Mouse (Mus musculus) sigmoid colon, adult 10 weeks (tissue): Measurements from ENCODE around the gene Hnrnpf. TPM values are rescaled to one million over a fixed set of nuclear protein-coding genes. Genes with fewer than 3 reads are reported as not detected.

ENCODE experiments used
- polyA plus RNA-seq: library from polyadenylated mRNA; stranded (reverse); fragments of 350-450 nt; fragmentation: Illumina TruSeq; extraction: RNeasy Lipid Tissue Mini Kit (QIAGEN cat#74804); gene quantifications from one replicate; pipeline ENCODE4 v1.2.3, GENCODE M21; 2014; ENCODE audit warnings: low read depth, low replicate concordance

Hnrnpf gene
- polyA plus RNA-seq: 622 TPM

DNA sequence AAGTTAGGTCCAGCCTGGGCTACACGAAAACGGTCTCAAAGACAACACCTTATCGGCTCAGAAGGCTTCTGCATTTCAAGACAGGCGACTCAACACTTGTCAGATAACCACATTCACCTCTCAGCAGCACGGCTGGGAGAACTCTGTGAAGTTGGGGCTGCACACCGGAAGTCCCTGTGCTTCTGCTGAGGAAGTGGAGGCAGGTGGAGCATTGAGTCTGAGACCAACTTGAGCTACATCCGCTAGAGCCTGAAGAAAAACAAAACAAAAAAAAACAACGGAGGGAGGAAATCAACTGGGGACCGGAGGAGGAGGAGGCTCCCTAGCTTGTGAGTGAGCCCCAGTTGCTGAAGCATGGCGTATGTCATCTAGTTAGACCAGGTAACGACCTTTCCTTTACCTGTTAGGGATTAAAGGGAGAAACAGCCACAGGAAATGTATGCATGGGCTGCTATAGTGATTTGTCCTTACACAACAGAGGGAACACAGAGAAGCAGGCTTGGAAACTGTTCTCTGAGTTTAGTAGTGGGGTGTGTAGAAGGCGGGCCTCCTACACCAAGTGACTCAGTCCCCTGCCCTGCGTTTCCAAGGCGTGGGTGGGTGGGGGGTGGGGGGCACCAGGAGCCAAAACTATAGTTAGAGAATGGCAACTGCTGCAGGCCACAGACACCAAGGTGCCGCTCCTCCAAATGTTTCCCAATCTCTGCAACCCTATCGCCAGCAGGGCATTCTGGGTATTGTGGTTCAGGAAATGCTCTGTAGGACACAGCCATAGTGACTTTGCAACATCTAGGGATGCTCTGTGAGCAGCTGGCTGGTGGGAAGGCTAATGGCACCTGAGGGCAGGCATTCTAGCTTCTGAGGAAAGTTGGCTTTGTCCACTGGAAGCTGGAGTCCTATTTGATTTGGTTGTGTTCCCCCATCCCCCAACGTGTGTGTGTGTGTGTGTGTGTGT lies at the start of gene Hnrnpf:
Gene Hnrnpf (plus strand): TSS at position 199 of the 955 bp plus-strand sequence.

DNA sequence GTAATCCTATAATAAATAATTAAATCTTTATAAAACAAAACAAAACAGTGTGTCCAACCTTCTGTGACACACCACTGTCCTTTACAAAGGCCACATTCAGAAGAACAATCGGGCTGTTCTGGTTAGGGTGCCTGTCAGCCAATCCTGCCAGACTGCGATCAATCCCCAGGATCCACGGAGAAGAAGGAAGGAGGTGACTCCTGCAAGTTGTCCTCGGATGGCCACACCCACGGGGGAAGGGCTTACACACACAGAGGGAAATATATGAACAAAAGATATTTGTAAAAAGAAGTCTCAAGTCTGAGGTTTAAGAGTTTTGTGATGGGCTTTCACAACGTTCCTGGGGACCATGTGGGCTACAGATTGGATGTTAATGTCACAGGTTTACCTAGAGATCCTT lies 38.3 kb upstream of the Hnrnpf start, which contains the start of gene Zfp239:
Gene Zfp239 (plus strand): TSS at position 253 of the 400 bp plus-strand sequence.

DNA sequence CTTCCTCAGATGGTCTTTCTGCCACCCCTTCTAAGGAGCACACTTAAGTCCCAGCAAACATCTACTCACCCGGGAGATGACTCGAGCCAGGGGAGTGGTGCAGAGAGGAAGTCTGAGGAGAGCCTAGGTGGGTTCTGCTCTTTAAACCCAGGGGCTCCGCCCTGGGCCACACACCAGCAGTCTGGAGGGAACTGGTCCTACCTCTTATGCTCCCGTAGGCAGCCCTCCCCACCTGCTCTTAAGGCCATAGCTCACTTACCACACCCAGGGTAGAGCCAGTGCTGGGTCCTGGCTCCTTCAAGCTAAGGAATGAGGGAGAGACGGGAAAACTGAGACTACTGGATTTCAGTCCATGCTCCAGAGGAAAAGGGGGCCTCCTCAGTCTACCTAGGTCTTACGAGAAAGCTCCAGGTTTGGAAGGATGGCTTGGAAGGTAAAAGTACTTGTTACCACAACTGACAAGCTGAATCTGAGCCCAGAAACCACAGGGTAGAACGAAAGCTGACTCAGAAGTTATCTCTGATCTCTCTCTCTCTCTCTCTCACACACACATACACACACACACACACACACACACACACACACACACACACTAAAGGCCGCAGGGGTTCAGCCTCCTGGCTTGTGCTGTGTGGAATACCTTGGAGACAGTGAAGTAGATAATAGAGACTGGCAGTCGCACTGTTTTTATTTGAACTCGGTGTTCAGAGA lies 37.3 kb downstream of the Hnrnpf start, which contains the start of gene Fxyd4:
Gene Fxyd4 (minus strand): TSS at position 471 of the 711 bp plus-strand sequence.

Other genes with a start within 250 kb of the Hnrnpf start
- gene Zfp637, start 59.1 kb upstream of the Hnrnpf start, polyA plus RNA-seq: 9.2 TPM
- 22.0 TPM for gene Zfp239, start 38.2 kb upstream of the Hnrnpf start, polyA plus RNA-seq
- 18.8 TPM for gene Fxyd4, start 37.4 kb downstream of the Hnrnpf start, polyA plus RNA-seq
- 0.79 TPM for gene Rasgef1a, start 111.1 kb downstream of the Hnrnpf start, polyA plus RNA-seq
- gene Csgalnact2, start 238.8 kb downstream of the Hnrnpf start, polyA plus RNA-seq: 36.1 TPM